Mouse (Mus musculus) kidney, embryonic 14.5 days (tissue): ENCODE measurements around the gene Hmbs. TPM values are rescaled to one million over a fixed set of nuclear protein-coding genes. Genes with fewer than 3 reads are reported as not detected.
"Not testable (repeated sequence)": the region's sequence is repeated elsewhere in the genome, so short reads cannot be mapped to it uniquely, and the experiment has no call there.

Experiments
- ATAC-seq: fragments of 200-750 bp; cut with Nextera tagmentation; 2 replicates; pipeline ENCODE4 v1.8.0; 2017; ENCODE audit warnings: moderate number of reproducible peaks, mild to moderate bottlenecking, moderate TSS enrichment, moderate library complexity; ENCODE audit not compliant: low FRiP score, low TSS enrichment
- H3K27ac ChIP-seq: fragments of 300-500 bp; sonication (generic); 2 replicates; pipeline ENCODE4 v1.5.1; 2014; ENCODE audit warnings: low read depth, mild to moderate bottlenecking, low read length, moderate library complexity, mixed read lengths
- H3K27me3 ChIP-seq: fragments of 300-500 bp; sonication (generic); 2 replicates; pipeline ENCODE4 v1.6.1; 2014; ENCODE audit warnings: mild to moderate bottlenecking, low read length; ENCODE audit not compliant: control insufficient read depth, insufficient read depth
- H3K36me3 ChIP-seq: fragments of 300-500 bp; sonication (generic); 2 replicates; pipeline ENCODE4 v1.6.1; 2014; ENCODE audit warnings: low read length, mixed read lengths; ENCODE audit not compliant: control insufficient read depth, insufficient read depth
- H3K4me1 ChIP-seq: fragments of 300-500 bp; sonication (generic); 2 replicates; pipeline ENCODE4 v1.6.1; 2014; ENCODE audit warnings: low read length, mixed read lengths; ENCODE audit not compliant: control insufficient read depth, insufficient read depth
- H3K4me2 ChIP-seq: fragments of 300-500 bp; sonication (generic); replicated peaks from 2 replicates; pipeline ENCODE4 v1.6.1; 2014; ENCODE audit warnings: low read depth, mild to moderate bottlenecking, low read length
- H3K4me3 ChIP-seq: fragments of 300-500 bp; sonication (generic); 2 replicates; pipeline ENCODE4 v1.5.1; 2014; ENCODE audit warnings: mild to moderate bottlenecking, low read length
- H3K9ac ChIP-seq: fragments of 300-500 bp; sonication (generic); 2 replicates; pipeline ENCODE4 v1.6.1; 2014; ENCODE audit warnings: low read depth, mild to moderate bottlenecking, low read length, moderate library complexity
- H3K9me3 ChIP-seq: fragments of 300-500 bp; sonication (generic); 2 replicates; pipeline ENCODE4 v1.6.1; 2016; ENCODE audit warnings: low read length; ENCODE audit not compliant: control insufficient read depth
- WGBS: fragments of 180-500 bp; shearing (Covaris S2); extraction: QIAGEN DNeasy Blood & Tissue Kit; methylation state at CpG from one replicate; pipeline ENCODE4 v1.1.7; 2014; 5-methylcytosine and 5-hydroxymethylcytosine counted together
- polyA plus RNA-seq: library from polyadenylated mRNA; unstranded; fragments of >200 nt; fragmentation: Nextera tagmentation; extraction: Ambion mirVana; gene quantifications from 2 replicates; pipeline ENCODE4 v1.2.1, GENCODE M21; 2014

Hmbs gene
- polyA plus RNA-seq, 1 experiment from 2014 or later = 136 TPM

DNA sequence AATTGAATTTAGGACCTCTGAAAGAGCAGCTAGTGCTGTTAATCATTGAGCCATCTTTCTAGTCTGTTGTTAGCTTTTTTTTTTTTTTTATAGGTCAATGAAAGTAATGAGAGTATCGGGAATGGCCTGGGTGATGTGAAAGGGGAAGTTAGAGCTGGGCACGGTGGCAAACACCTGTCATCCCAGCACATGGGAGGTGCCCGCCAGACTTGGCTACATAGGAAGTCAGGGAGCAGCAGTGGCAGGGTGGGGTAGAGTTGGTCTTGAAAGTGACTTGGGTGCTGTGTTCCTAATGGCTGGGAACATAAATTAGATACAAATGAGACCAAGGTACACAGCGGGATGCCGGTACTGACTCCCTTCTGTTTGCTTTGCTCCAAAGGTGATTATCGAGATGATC is 13.3 kb downstream of the Hmbs start:
- Histone ChIP-seq H3K27ac (no peak overlapping the region), H3K4me3 (no peak overlapping the region), H3K4me2 (no peak overlapping the region), H3K9ac (no peak overlapping the region), H3K9me3 (no peaks in the 10 kb centered on the region), H3K36me3 (peaks cover 48% of the 10 kb centered on the region), H3K4me1 (peaks cover 9% of the 10 kb centered on the region), H3K27me3 (no peaks in the 10 kb centered on the region)
- 93% methylated on average over 6 of the region's 6 CpGs for WGBS
- no peak for ATAC-seq

DNA sequence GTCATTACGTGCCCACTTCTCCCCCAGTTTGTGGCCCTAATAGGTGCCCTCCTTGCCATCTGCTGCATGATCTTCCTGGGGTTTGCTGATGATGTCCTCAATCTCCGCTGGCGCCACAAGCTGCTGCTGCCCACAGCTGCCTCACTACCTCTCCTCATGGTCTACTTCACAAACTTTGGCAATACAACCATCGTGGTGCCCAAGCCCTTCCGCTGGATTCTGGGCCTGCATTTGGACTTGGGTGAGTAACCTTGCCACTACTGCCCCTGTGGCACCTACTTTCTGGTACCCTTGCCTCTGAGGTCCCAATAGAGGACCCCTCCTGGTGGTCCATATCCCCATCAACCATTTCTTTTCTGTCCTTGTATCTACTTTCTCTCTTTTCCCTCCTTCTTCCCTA is 16.1 kb downstream of the Hmbs start:
- Histone ChIP-seq H3K4me2 (peak overlapping the region; percentile 82), H3K27me3 (no peaks in the 10 kb centered on the region), H3K36me3 (peaks cover 39% of the 10 kb centered on the region), H3K9ac (peak overlapping the region; percentile 87; the same call in 1 of the 2 replicates), H3K4me3 (peak overlapping the region; percentile 70), H3K4me1 (peaks cover 10% of the 10 kb centered on the region), H3K9me3 (no peaks in the 10 kb centered on the region), H3K27ac (no peak overlapping the region)
- 93% methylated on average over 5 of the region's 5 CpGs for WGBS
- no peak for ATAC-seq

DNA sequence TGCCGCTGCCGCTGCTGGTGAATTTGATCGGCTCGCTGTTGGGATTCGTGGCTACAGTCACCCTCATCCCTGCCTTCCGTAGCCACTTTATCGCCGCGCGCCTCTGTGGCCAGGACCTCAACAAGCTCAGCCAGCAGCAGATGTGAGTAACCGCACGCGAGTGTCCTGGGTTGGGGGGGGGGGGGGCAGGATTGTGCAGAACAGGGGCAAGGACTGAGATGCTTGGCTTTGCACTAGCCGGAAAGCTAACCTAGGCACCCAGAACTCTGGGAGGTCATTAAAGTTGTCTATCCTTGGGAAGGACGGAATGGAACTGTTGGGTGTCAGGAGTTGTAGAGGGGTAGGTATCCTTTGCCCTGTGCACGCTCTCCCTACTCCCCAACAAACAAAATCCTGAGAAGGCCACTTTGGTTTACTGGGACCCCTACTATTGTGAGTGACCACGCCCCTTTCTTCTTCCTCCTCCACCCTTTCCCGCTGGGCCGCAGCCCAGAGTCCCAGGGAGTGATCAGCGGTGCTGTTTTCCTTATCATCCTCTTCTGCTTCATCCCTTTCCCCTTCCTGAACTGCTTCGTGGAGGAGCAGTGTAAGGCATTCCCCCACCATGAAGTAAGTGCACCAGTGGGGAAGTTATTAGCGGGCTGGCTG is 16.8 kb downstream of the Hmbs start:
- Histone ChIP-seq H3K9me3 (no peaks in the 10 kb centered on the region), H3K27me3 (no peaks in the 10 kb centered on the region), H3K36me3 (peaks cover 32% of the 10 kb centered on the region), H3K4me3 (peak overlapping the region; percentile 70), H3K9ac (peak overlapping the region; percentile 87), H3K4me2 (peak overlapping the region; percentile 82), H3K4me1 (peaks cover 10% of the 10 kb centered on the region), H3K27ac (peak overlapping the region; percentile 93)
- ATAC-seq = peak; percentile 66
- 1% methylated on average over 22 of the region's 22 CpGs for WGBS

DNA sequence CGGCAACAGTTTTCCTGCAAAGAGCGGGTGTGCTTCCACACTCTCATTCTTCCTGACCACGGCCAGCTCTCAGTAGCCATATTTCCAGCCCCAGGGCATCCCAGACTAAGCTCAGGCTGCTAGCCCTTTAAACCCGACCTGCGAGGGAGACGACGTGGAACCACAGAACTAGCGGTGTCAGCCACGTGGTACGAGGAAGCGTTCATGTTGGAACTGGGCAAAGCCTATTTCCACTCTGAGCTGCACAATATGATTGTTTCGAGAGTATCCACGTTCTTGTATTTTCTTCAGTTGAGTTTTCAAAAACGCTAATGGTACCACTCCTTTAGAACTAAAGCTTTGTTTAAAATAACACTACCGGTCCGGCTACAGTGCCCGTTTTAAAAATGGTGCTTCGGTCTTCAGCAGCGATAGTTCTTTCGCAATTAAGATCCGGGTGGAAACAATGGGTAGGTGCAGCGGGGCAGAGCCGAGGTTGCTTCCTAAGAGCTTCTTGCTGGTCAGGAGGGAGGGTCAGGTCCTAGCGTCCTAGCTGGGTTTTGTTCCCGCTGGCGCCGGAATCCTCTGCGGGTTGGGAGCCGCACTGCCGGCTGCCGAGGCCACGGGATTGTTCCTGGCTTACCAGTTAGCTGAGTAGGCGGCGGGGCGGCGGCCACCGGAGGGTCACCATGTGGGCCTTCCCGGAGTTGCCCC is 17.5 kb downstream of the Hmbs start:
- peak; percentile 91 for ATAC-seq
- H3K4me1 ChIP-seq = peaks cover 10% of the 10 kb centered on the region
- peak overlapping the region; percentile 70 for H3K4me3 ChIP-seq
- H3K27ac ChIP-seq = peak overlapping the region; percentile 93
- peak overlapping the region; percentile 87 for H3K9ac ChIP-seq
- H3K36me3 ChIP-seq = peaks cover 27% of the 10 kb centered on the region
- H3K9me3 ChIP-seq = no peaks in the 10 kb centered on the region
- under 1% methylated on average over 38 of the region's 38 CpGs for WGBS
- no peaks in the 10 kb centered on the region for H3K27me3 ChIP-seq
- peak overlapping the region; percentile 82 for H3K4me2 ChIP-seq

DNA sequence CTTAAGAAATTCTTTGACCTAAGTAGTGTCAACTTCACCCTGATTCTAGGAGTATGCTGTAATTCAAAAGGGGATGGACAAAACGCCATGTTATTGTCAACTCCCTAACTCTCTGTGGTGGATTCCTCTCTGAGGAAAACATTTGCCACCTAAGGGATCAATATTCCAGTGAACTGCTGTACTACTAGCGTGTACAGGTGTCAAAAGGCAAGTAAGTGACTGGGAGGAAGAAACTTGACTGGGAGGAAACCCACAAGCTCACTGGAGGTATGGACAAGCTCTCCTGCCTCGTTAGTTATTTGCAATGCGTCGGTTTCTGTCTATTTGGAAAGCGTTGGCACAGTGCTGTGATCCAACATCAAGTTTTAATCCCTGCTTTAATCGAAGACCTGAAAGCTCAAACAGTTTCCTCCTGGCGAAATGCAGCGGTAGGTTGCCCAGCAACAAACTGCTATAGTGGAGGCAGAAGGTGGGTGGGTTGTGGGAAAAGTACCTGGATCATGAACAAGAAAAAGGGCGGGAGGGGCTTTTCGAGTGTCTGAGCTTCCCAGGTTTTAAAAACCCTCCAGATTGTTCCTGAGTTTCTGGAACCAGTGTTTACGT is 18.2 kb downstream of the Hmbs start, which contains the start of gene Dpagt1:
Gene Dpagt1 (plus strand): TSS at position 252 of the 603 bp plus-strand sequence.
- Histone ChIP-seq H3K9ac (peak within 1 kb of the TSS; percentile 87), H3K27ac (peak within 1 kb of the TSS; percentile 93), H3K36me3 (peaks cover 20% of the 10 kb centered on the region), H3K27me3 (no peaks in the 10 kb centered on the region), H3K4me3 (peak within 1 kb of the TSS; percentile 70), H3K4me2 (peak within 1 kb of the TSS; percentile 82), H3K9me3 (no peaks in the 10 kb centered on the region), H3K4me1 (peaks cover 11% of the 10 kb centered on the region)
- 0 out of 2 replicates have a peak, but pooled peaks have one; percentile 7 for ATAC-seq
- 4% methylated on average over 12 of the region's 12 CpGs for WGBS

DNA sequence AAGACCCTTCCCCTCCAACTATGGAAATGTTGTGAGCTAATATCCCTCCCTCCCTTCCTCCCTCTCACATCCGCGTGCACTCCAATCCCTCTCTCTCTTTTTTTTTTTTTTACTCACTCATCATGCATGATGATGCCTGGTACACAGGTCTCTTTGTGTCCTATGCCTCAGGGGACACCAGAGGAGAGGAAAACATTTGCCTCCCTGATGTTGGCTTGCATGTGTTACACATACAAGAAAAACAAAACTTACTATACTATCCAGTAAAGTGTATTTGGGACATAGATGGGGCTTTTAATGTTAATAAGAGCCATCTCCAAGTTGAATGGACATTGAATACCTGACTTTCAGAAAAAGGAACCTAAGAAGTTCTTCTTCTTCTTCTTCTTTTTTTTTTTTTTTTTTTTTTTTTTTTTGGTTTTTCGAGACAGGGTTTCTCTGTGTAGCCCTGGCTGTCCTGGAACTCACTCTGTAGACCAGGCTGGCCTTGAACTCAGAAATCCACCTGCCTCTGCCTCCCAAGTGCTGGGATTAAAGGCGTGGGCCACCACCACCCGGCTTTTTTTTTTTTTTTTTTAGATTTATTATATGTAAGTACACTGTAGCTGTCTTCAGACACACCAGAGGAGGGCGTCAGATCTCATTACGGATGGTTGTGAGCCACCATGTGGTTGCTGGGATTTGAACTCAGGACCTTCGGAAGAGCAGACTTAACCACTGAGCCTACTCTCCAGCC is 18.8 kb downstream of the Hmbs start:
- Histone ChIP-seq H3K27ac (peak overlapping the region; percentile 93; the same call in 1 of the 2 replicates), H3K36me3 (peaks cover 14% of the 10 kb centered on the region), H3K4me1 (peaks cover 16% of the 10 kb centered on the region), H3K9ac (peak overlapping the region; percentile 87; the same call in 1 of the 2 replicates), H3K4me2 (peak overlapping the region; percentile 82; the same call in 1 of the 2 replicates)
- H3K27me3 ChIP-seq, H3K4me3 ChIP-seq, H3K9me3 ChIP-seq, ATAC-seq: not testable (repeated sequence)
- 71% methylated on average over 7 of the region's 8 CpGs for whole genome bisulfite sequencing

DNA sequence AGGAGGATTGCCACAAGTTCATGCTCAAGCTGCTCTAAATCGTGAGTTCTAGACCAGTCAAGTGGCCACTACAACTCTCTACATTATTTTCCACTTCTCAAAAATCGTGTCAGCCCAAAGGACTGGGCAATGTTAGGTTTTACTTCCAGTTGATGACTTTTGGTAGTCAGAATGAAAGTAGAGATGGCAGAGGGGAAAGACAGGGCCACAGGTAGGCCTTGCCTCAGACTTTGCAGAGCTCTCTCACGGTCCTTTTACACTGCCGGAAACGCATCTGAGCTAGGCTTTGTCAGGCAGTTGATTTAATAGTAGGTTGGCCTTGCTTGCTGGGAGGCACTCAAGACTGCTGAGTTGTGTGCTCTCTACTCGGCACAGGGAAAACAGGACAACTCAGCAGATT is 19.9 kb downstream of the Hmbs start:
- ATAC-seq = no peak
- Histone ChIP-seq H3K4me2 (no peak overlapping the region), H3K9ac (no peak overlapping the region), H3K27ac (no peak overlapping the region), H3K4me1 (peaks cover 19% of the 10 kb centered on the region), H3K36me3 (peaks cover 6% of the 10 kb centered on the region; the same call in 1 of the 2 replicates), H3K9me3 (no peaks in the 10 kb centered on the region), H3K27me3 (no peaks in the 10 kb centered on the region), H3K4me3 (no peak overlapping the region)
- WGBS = 64% methylated on average over 6 of the region's 6 CpGs

DNA sequence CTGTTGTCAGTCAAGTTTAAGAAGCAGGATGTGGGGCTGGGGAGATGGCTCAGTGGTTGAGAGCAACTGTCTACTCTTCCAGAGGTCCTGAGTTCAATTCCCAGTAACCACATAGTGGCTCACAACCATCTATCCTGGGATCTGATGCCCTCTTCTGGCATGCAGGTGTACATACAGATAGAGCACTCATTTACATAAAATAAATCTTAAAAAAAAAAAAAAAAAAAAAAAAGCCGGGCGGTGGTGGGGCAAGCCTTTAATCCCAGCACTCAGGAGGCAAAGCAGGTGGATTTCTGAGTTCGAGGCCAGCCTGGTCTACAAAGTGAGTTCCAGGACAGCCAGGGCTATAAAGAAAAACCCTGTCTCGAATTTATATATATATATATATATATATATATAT is 20.4 kb downstream of the Hmbs start:
- H3K36me3 ChIP-seq, ATAC-seq, H3K4me2 ChIP-seq, H3K4me3 ChIP-seq, H3K27ac ChIP-seq, H3K9me3 ChIP-seq, H3K27me3 ChIP-seq, H3K9ac ChIP-seq: not testable (repeated sequence)
- H3K4me1 ChIP-seq = peaks cover 24% of the 10 kb centered on the region
- WGBS = 84% methylated on average over 4 of the region's 4 CpGs
